Mouse (Mus musculus): ENCODE results near the gene Gm13124. TPM values are rescaled to one million over a fixed set of nuclear protein-coding genes. Genes with fewer than 3 reads are reported as not detected.

Gm13124 gene
- polyA plus RNA-seq, 1 experiment from 2014 or later = not detected

Other genes starting within 250 kb of the Gm13124 start
- not detected in 2 replicates for gene Gm13128, start 234.9 kb downstream of the Gm13124 start, polyA plus RNA-seq (2016; fragmentation: Nextera tagmentation; extraction: Ambion mirVana)
- gene Gm13119, start 207.2 kb downstream of the Gm13124 start, polyA plus RNA-seq (2016; fragmentation: Nextera tagmentation; extraction: Ambion mirVana) = not detected in 2 replicates
- gene Pramef20, start 187.2 kb downstream of the Gm13124 start, polyA plus RNA-seq (2016; fragmentation: Nextera tagmentation; extraction: Ambion mirVana) = not detected in 2 replicates
- gene Pramef12, start 156.7 kb downstream of the Gm13124 start, polyA plus RNA-seq (2016; fragmentation: Nextera tagmentation; extraction: Ambion mirVana) = 0.08 TPM in 1 of 2 replicates, not detected in the other
- gene 1700012P22Rik, start 126.4 kb downstream of the Gm13124 start, polyA plus RNA-seq (2016; fragmentation: Nextera tagmentation; extraction: Ambion mirVana) = not detected in 2 replicates
- not detected in 2 replicates for gene Gm9944, start 111.8 kb downstream of the Gm13124 start, polyA plus RNA-seq (2016; fragmentation: Nextera tagmentation; extraction: Ambion mirVana)
- gene Aadacl3, start 101.4 kb downstream of the Gm13124 start, polyA plus RNA-seq (2016; fragmentation: Nextera tagmentation; extraction: Ambion mirVana) = not detected in 2 replicates
- not detected in 2 replicates for gene 9430007A20Rik, start 45.3 kb downstream of the Gm13124 start, polyA plus RNA-seq (2016; fragmentation: Nextera tagmentation; extraction: Ambion mirVana)
- gene Aadacl4, start 48.6 kb upstream of the Gm13124 start, polyA plus RNA-seq (2016; fragmentation: Nextera tagmentation; extraction: Ambion mirVana) = not detected in 2 replicates
- not detected in 2 replicates for gene Gm436, start 121.2 kb upstream of the Gm13124 start, polyA plus RNA-seq (2016; fragmentation: Nextera tagmentation; extraction: Ambion mirVana)
- not detected in 2 replicates for gene Gm13178, start 156.3 kb upstream of the Gm13124 start, polyA plus RNA-seq (2016; fragmentation: Nextera tagmentation; extraction: Ambion mirVana)
- not detected in 2 replicates for gene Gm438, start 221.4 kb upstream of the Gm13124 start, polyA plus RNA-seq (2016; fragmentation: Nextera tagmentation; extraction: Ambion mirVana)